Mouse (Mus musculus) MN1 (cell line): ENCODE measurements around the gene Mcrs1.
"Not testable (repeated sequence)": the region's sequence is repeated elsewhere in the genome, so short reads cannot be mapped to it uniquely, and the experiment has no call there.

Experiments
- DNase-seq: peaks from one replicate; pipeline ENCODE4 v3.0.0-alpha.2; 2016; ENCODE audit warnings: low spot score

Mcrs1 gene

GRCm38 (mm10) chr15:99249938-99250337 lies 1.8 kb downstream of the Mcrs1 start:
- no peak for DNase-seq

GRCm38 (mm10) chr15:99248972-99249371 lies 2.8 kb downstream of the Mcrs1 start:
- no peak for DNase-seq

- not testable (repeated sequence) for DNase-seq
Measured at GRCm38 (mm10) chr15:99246736-99247135, 5.0 kb downstream of the Mcrs1 start.

- DNase-seq, result no peak
Measured at GRCm38 (mm10) chr15:99242045-99242444, 9.7 kb downstream of the Mcrs1 start.

GRCm38 (mm10) chr15:99241249-99241648 lies 10.5 kb downstream of the Mcrs1 start:
- DNase-seq, result peak; percentile 70

GRCm38 (mm10) chr15:99240129-99240528 lies 11.6 kb downstream of the Mcrs1 start:
- DNase-seq, result no peak

- DNase-seq, result no peak
Measured at GRCm38 (mm10) chr15:99238006-99238405, 13.8 kb downstream of the Mcrs1 start.

GRCm38 (mm10) chr15:99234326-99235010 lies 17.3 kb downstream of the Mcrs1 start:
- DNase-seq, result no peak

- no peak for DNase-seq
Measured at GRCm38 (mm10) chr15:99233719-99234118, 18.0 kb downstream of the Mcrs1 start.

- DNase-seq, result no peak
Measured at GRCm38 (mm10) chr15:99231998-99232397, 19.8 kb downstream of the Mcrs1 start.

- DNase-seq, result no peak
Measured at GRCm38 (mm10) chr15:99226090-99226489, 25.7 kb downstream of the Mcrs1 start.

- DNase-seq, result peak; percentile 45
Measured at GRCm38 (mm10) chr15:99225081-99225810, 26.5 kb downstream of the Mcrs1 start.

GRCm38 (mm10) chr15:99224208-99224911 lies 27.4 kb downstream of the Mcrs1 start, which contains the start of gene Kcnh3:
Kcnh3 (plus strand) TSS chr15:99224861.
- peak; percentile 74 for DNase-seq

GRCm38 (mm10) chr15:99223585-99224207 lies 28.1 kb downstream of the Mcrs1 start:
- peak; percentile 69 for DNase-seq

GRCm38 (mm10) chr15:99222794-99223584 lies 28.8 kb downstream of the Mcrs1 start:
- DNase-seq, result peak; percentile 31

GRCm38 (mm10) chr15:99221315-99221952 lies 30.3 kb downstream of the Mcrs1 start:
- DNase-seq, result no peak

- DNase-seq, result no peak
Measured at GRCm38 (mm10) chr15:99217630-99218029, 34.1 kb downstream of the Mcrs1 start.

- DNase-seq, result no peak
Measured at GRCm38 (mm10) chr15:99215741-99216463, 35.9 kb downstream of the Mcrs1 start.

GRCm38 (mm10) chr15:99214941-99215340 lies 36.8 kb downstream of the Mcrs1 start:
- DNase-seq, result no peak

- no peak for DNase-seq
Measured at GRCm38 (mm10) chr15:99213183-99213582, 38.6 kb downstream of the Mcrs1 start.
